Mouse (Mus musculus) liver, embryonic 16.5 days (tissue): ENCODE results near the gene Smarca2. TPM values are rescaled to one million over a fixed set of nuclear protein-coding genes. Genes with fewer than 3 reads are reported as not detected.

Experiments used
- ATAC-seq: fragments of 200-750 bp; cut with Nextera tagmentation; 2 replicates; pipeline ENCODE4 v1.8.0; 2017; ENCODE audit warnings: low read depth, mild to moderate bottlenecking, moderate number of reproducible peaks, moderate library complexity
- H3K27ac ChIP-seq: fragments of 300-500 bp; sonication (generic); 2 replicates; pipeline ENCODE4 v1.5.1; 2014; ENCODE audit warnings: mild to moderate bottlenecking, low read length
- H3K27me3 ChIP-seq: fragments of 300-500 bp; sonication (generic); 2 replicates; pipeline ENCODE4 v1.6.1; 2014; ENCODE audit warnings: low read depth, low read length, mixed read lengths; ENCODE audit not compliant: control insufficient read depth, insufficient read depth
- H3K36me3 ChIP-seq: fragments of 300-500 bp; sonication (generic); 2 replicates; pipeline ENCODE4 v1.6.1; 2014; ENCODE audit warnings: mild to moderate bottlenecking; ENCODE audit not compliant: control insufficient read depth, insufficient read depth
- H3K4me1 ChIP-seq: fragments of 300-500 bp; sonication (generic); 2 replicates; pipeline ENCODE4 v1.6.1; 2014; ENCODE audit warnings: low read depth, low read length, mixed read lengths; ENCODE audit not compliant: control insufficient read depth
- H3K4me2 ChIP-seq: fragments of 300-500 bp; sonication (generic); 2 replicates; pipeline ENCODE4 v1.6.1; 2014; ENCODE audit warnings: low read depth, low read length, mixed read lengths
- H3K4me3 ChIP-seq: fragments of 300-500 bp; sonication (generic); 2 replicates; pipeline ENCODE4 v1.5.1; 2014; ENCODE audit warnings: low read depth, mild to moderate bottlenecking, low read length
- H3K9ac ChIP-seq: fragments of 300-500 bp; sonication (generic); 2 replicates; pipeline ENCODE4 v1.6.1; 2014; ENCODE audit warnings: low read depth, low read length
- H3K9me3 ChIP-seq: fragments of 300-500 bp; sonication (generic); replicated peaks from 2 replicates; pipeline ENCODE4 v1.6.1; 2016; ENCODE audit warnings: low read length; ENCODE audit not compliant: control insufficient read depth
- WGBS: fragments of 180-500 bp; shearing (Covaris S2); extraction: QIAGEN DNeasy Blood & Tissue Kit; methylation state at CpG from one replicate; pipeline ENCODE4 v1.1.7; 2014; ENCODE audit not compliant: insufficient replicate concordance; 5-methylcytosine and 5-hydroxymethylcytosine counted together
- polyA plus RNA-seq: library from polyadenylated mRNA; unstranded; fragments of >200 nt; fragmentation: Nextera tagmentation; extraction: Ambion mirVana; gene quantifications from 2 replicates; pipeline ENCODE4 v1.2.1, GENCODE M21; 2015

The Smarca2 gene
- polyA plus RNA-seq, 1 experiment from 2014 or later = 5.4 TPM

DNA sequence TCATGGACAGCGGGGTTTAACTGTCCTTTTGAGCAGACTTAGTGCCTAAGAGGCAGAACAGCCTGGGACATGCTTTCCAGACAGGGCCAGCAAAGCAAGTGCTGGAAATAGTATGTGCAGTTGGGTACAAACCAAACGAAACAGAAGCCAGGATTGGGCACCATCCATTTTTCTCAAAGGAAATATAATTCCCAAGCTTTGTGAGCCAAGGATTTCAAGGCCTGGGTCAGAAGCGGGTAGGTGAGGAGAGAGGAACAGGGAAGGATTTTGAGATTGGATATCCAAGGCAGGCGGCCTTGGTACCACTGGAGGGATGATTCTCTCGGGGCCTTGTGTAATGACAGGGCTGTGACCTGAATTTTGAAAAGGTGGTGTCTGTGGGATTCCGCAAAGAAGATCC is 116.9 kb downstream of the Smarca2 start:
- Histone ChIP-seq H3K4me2 (no peak overlapping the region), H3K27me3 (no peaks in the 10 kb centered on the region), H3K9me3 (no peaks in the 10 kb centered on the region), H3K36me3 (no peaks in the 10 kb centered on the region), H3K4me1 (no peaks in the 10 kb centered on the region), H3K4me3 (no peak overlapping the region), H3K9ac (no peak overlapping the region), H3K27ac (no peak overlapping the region)
- WGBS = 71% methylated on average over 6 of the region's 6 CpGs
- no peak for ATAC-seq

DNA sequence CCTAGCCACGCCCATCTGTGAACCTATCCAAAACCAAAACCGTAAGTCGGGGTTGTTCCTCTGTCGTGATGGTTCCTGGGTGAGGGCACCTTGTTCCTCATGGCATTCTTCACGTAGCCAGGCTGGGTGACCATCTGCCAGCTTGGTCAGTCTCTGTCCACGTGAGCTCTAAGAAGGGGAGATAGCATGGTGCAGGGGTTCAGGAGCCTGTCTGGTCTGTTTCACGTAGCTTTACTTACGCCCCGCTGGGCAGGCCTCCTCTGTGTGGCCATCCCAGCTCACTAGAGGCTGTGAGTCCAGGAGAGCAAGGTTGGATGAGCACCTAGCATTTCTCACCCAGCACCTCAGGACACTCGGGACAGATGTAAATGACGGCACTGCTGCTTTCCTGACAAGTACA is 119.0 kb downstream of the Smarca2 start:
- WGBS = 71% methylated on average over 11 of the region's 11 CpGs
- Histone ChIP-seq H3K4me3 (no peak overlapping the region), H3K27ac (no peak overlapping the region)

DNA sequence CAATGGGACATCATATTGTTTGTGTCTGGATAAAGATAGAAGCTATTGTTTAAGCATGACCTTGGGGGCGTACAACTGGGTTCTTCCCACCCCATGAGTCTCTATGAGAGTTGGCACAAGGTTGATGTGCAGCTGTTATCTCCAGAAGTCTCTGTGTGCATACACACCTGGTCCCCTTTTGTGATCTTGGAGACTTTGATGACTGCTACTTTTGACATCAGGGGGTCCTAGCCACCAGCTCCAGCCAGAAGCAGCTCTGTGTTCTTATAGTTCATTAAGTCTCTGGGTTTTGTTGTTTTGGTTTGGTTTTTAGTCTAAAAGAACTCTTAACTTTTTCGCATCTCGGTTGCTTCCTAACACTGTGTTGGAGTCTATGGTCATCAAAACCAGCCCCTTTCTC is 119.8 kb downstream of the Smarca2 start:
- Histone ChIP-seq H3K4me3 (no peak overlapping the region), H3K27me3 (no peaks in the 10 kb centered on the region), H3K4me2 (no peak overlapping the region), H3K27ac (no peak overlapping the region), H3K9me3 (no peaks in the 10 kb centered on the region), H3K36me3 (no peaks in the 10 kb centered on the region), H3K4me1 (no peaks in the 10 kb centered on the region), H3K9ac (no peak overlapping the region)
- no peak for ATAC-seq
- 82% methylated on average over 3 of the region's 3 CpGs for WGBS

More for the DNA sequence above, 119.0 kb downstream of the Smarca2 start:
- H3K4me1 ChIP-seq = no peaks in the 10 kb centered on the region
- no peaks in the 10 kb centered on the region for H3K9me3 ChIP-seq
- H3K36me3 ChIP-seq = no peaks in the 10 kb centered on the region
- no peak overlapping the region for H3K9ac ChIP-seq
- no peak for ATAC-seq
- H3K27me3 ChIP-seq = no peaks in the 10 kb centered on the region
- no peak overlapping the region for H3K4me2 ChIP-seq

DNA sequence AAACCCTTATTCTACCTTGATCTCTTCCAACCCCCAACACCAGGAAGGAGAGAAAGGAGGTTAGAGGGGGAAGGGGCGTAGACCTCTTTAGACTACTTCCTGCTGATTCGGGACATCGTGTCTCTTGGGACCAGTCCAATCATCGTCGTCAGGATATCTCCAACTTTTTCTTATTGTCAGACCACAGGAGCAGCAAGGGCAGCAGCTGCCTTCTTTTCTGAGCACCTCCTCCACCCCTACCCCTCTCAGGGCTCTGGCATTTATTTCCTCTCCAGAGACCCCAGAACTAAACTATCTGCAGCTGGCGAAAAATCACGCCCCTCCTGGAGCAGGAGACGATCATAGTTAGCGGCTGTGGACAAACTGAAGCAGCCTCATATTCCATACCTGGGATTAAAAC is 122.9 kb downstream of the Smarca2 start:
- Histone ChIP-seq H3K27me3 (no peaks in the 10 kb centered on the region), H3K4me1 (no peaks in the 10 kb centered on the region), H3K9ac (no peak overlapping the region), H3K4me3 (no peak overlapping the region), H3K36me3 (no peaks in the 10 kb centered on the region), H3K27ac (no peak overlapping the region), H3K9me3 (no peaks in the 10 kb centered on the region), H3K4me2 (no peak overlapping the region)
- 68% methylated on average over 9 of the region's 9 CpGs for whole genome bisulfite sequencing
- no peak for ATAC-seq

DNA sequence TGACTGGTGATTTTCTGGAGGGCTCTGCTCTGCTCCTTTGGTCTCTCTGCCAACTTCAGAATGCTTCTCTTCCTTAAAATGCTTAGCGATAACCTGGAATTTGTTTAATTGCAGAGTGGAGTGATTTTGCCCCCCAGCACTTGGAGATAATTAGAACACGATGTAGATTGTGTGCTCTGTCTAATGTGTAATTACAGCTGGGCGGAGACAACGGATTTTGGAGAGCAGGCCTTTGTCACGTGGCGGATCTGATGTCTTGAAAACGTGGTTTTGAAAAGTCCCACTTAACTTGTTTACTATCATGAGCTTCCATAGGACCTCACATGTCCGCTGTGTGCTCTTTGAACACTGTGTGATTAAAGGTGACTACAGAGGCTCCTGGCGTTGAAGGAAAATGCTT is 125.6 kb downstream of the Smarca2 start:
- no peak overlapping the region for H3K4me2 ChIP-seq
- WGBS = 63% methylated on average over 9 of the region's 9 CpGs
- H3K27me3 ChIP-seq = no peaks in the 10 kb centered on the region
- no peaks in the 10 kb centered on the region for H3K36me3 ChIP-seq
- no peak overlapping the region for H3K27ac ChIP-seq
- ATAC-seq = no peak
- H3K9me3 ChIP-seq = no peaks in the 10 kb centered on the region
- no peak overlapping the region for H3K9ac ChIP-seq
- no peaks in the 10 kb centered on the region for H3K4me1 ChIP-seq
- no peak overlapping the region for H3K4me3 ChIP-seq

DNA sequence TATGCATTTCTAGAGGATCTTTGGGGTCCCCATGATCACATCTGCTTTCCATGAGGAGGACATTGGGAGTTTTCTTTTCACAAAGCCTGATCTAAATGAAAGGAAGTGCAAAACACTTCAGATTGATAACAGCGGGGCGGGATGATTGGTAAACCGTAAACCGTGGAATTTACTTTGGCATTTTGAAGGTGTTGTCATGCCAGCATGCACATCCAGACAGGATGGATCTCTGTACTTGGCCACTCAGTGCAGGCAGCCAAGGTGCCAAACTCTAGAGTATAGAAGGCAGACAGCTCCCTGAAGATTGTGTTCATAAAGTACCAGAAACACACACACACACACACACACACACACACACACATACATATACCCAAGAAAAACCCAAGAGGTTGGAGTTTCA is 126.3 kb downstream of the Smarca2 start:
- no peak for ATAC-seq

DNA sequence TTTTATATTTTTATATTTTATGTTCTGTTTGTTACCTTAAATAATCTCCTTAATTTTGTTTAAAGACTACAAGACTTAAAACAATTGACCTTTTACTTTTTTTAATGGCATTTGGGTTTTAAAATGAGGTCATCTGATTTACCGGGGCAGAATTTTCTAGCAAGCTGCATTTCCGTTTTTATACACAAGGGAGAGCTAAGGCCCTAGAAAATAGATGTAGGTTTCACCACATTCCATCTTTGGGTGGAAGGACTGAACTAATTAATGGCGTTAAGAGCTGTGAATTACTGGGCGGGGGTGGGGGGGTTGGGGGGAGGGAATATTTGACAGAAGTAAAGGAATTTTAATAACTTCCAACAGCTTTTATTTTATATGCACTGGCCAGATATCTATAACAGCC is 127.0 kb downstream of the Smarca2 start:
- H3K9ac ChIP-seq = no peak overlapping the region

More for the DNA sequence above, 126.3 kb downstream of the Smarca2 start:
- Histone ChIP-seq H3K9ac (no peak overlapping the region), H3K27me3 (no peaks in the 10 kb centered on the region), H3K27ac (no peak overlapping the region), H3K36me3 (no peaks in the 10 kb centered on the region), H3K4me1 (no peaks in the 10 kb centered on the region), H3K4me2 (no peak overlapping the region), H3K4me3 (no peak overlapping the region), H3K9me3 (no peaks in the 10 kb centered on the region)
- WGBS = 67% methylated on average over 4 of the region's 4 CpGs

DNA sequence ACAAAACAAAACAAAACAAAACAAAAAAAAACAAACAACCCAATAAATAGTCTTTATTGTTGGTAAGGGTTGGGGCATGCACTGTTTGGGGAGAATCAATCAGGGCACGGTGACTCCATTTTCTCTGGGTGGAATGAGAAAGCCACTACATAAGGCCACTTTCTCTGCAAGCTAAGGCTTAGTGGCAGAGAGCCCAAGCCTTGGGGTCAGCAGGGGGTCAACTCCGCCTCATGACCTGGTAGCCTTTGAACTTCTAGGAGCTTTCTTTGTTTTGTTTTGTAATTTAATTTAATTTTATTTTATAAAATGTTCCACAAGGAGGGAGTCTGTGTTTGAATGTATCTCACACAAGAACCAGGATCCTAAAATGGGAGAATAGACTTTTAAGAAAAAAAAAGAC is 128.2 kb downstream of the Smarca2 start:
- Histone ChIP-seq H3K9ac (no peak overlapping the region), H3K9me3 (no peaks in the 10 kb centered on the region), H3K4me1 (no peaks in the 10 kb centered on the region), H3K27me3 (no peaks in the 10 kb centered on the region), H3K4me2 (no peak overlapping the region), H3K27ac (no peak overlapping the region), H3K36me3 (no peaks in the 10 kb centered on the region), H3K4me3 (no peak overlapping the region)
- 73% methylated on average over 2 of the region's 2 CpGs for WGBS
- no peak for ATAC-seq

More for the DNA sequence above, 127.0 kb downstream of the Smarca2 start:
- Histone ChIP-seq H3K4me2 (no peak overlapping the region), H3K36me3 (no peaks in the 10 kb centered on the region), H3K9me3 (no peaks in the 10 kb centered on the region), H3K4me1 (no peaks in the 10 kb centered on the region), H3K4me3 (no peak overlapping the region), H3K27me3 (no peaks in the 10 kb centered on the region), H3K27ac (no peak overlapping the region)
- ATAC-seq = no peak
- 6% methylated on average over 4 of the region's 4 CpGs for WGBS

DNA sequence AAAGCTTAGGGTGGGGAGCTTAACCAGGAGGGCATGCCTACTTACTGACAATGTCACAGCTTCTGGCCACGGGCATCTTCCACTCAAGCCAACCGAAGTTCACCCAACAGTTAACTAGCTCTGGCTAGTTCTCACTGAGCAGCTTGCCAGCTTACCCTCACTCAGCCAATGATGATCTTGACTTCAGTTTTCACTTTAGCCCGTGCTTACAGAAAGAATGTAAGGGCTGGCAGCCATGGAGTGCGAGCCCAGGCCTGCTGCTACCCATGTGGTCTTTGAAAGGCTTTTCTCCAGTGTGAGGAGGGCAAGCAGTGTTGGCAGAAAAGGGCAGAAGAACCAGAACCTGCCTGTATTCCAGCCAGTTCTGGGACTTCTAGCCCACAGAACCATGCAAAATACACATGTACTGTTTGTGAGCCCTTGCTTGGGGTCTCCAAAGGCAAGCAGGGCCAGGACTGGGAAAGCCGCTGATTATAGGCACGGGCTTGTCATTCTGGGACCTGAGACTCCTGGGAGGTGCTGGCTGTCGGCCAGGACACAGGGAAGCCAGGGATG is 128.8 kb downstream of the Smarca2 start:
- Histone ChIP-seq H3K36me3 (no peaks in the 10 kb centered on the region), H3K4me1 (no peaks in the 10 kb centered on the region), H3K27ac (no peak overlapping the region), H3K9ac (no peak overlapping the region), H3K9me3 (no peaks in the 10 kb centered on the region), H3K4me2 (no peak overlapping the region), H3K4me3 (no peak overlapping the region), H3K27me3 (no peaks in the 10 kb centered on the region)
- WGBS = 57% methylated on average over 7 of the region's 7 CpGs
- ATAC-seq = no peak
